ENCODE assay signal across 26 mouse cellular contexts in the genomic region with DNA sequence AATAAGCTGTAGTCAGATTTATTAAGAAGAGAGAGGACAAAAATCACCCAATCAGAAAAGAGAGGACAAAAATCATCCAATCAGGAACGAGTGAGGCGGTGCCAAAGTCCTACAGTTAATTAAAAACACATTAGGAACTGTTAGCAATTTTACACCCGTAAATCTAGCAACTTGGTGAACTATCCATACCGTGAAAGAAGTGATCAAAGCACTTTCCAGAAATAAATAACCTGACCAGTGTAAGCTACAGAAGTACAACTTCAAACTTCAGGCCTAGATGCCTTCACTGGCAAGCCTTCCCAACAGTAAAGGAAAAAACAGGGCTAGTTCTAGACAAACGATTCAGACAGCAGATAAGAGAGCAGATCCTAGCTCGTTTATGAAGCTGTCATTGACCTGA.
DNase-seq lines count a peak whose midpoint lies in the region; ATAC-seq and TF ChIP-seq lines count a peak whose summit lies in the region.
"Had no signal": no experiment of that assay in that cellular context is flagged by ENCODE, and none has a peak within 500 bp of the region (broad histone marks: within the 10 kb centered on the region; RNA-seq: fewer than 3 reads in every experiment).

No protein-coding gene starts in this region.

- no peak overlapping the region for H3K4me2 ChIP-seq in midbrain, embryonic 11.5 days
- H3K4me2 ChIP-seq in midbrain, embryonic 13.5 days (replicated peaks) = no peak overlapping the region
- H3K4me2 ChIP-seq in stomach, postnatal 0 days (replicated peaks; ENCODE audit: low read depth) = no peak overlapping the region
- H3K4me2 ChIP-seq: forebrain, embryonic 13.5 days; heart, embryonic 13.5 days; hindbrain, embryonic 14.5 days had no signal

- H3K9ac ChIP-seq in midbrain, embryonic 11.5 days (ENCODE audit: low read length) = no peak overlapping the region
- H3K9ac ChIP-seq in midbrain, embryonic 13.5 days (replicated peaks) = no peak overlapping the region
- no peak overlapping the region for H3K9ac ChIP-seq in stomach, postnatal 0 days (ENCODE audit: low read length)
- H3K9ac ChIP-seq: forebrain, embryonic 13.5 days; heart, embryonic 13.5 days; hindbrain, embryonic 14.5 days had no signal

- TF ChIP-seq CTCF in stomach, postnatal 0 days (IDR thresholded peaks at IDR 0.05; ENCODE audit: low read depth) = no peak

- peak; percentile 3 for DNase-seq in kidney, adult 9 months
- no peak for DNase-seq in kidney, adult 18-20 months
- peak; percentile 59 for DNase-seq in midbrain, embryonic 11.5 days (ENCODE audit: low spot score, missing footprints)
- DNase-seq in hindlimb bud, embryonic 11.5 days (ENCODE audit: extremely low spot score, low read depth, low spot score) = peak; percentile 18
- no peak for DNase-seq in stomach, postnatal 0 days (ENCODE audit: low spot score)
- DNase-seq: adrenal gland, adult 2 months; adrenal gland, postnatal 14 days; B cell, adult 2 months; cerebellum, adult 11 months; cerebellum, adult 2 months; cerebellum, adult 9-11 months; cerebellum, postnatal 25 days; gastrocnemius, postnatal 10 days; gastrocnemius, postnatal 36 days; heart, adult 2 months; heart, postnatal 14 days; heart, postnatal 4 days had no signal

- H3K36me3 ChIP-seq in midbrain, embryonic 11.5 days (ENCODE audit: control insufficient read depth, insufficient read depth, low read length) = no peaks in the 10 kb centered on the region
- H3K36me3 ChIP-seq in midbrain, embryonic 13.5 days = 0 out of 2 replicates have a peak, but pooled peaks cover 2% of the 10 kb centered on the region
- H3K36me3 ChIP-seq in stomach, postnatal 0 days (ENCODE audit: control insufficient read depth, insufficient read depth, low read length) = no peaks in the 10 kb centered on the region
- H3K36me3 ChIP-seq: forebrain, embryonic 10.5 days had no signal

- no peaks in the 10 kb centered on the region for H3K4me1 ChIP-seq in midbrain, embryonic 11.5 days (ENCODE audit: control insufficient read depth, insufficient read depth, low read length)
- H3K4me1 ChIP-seq in midbrain, embryonic 13.5 days (replicated peaks) = no peaks in the 10 kb centered on the region
- H3K4me1 ChIP-seq in stomach, postnatal 0 days (replicated peaks; ENCODE audit: control insufficient read depth, insufficient read depth) = no peaks in the 10 kb centered on the region
- H3K4me1 ChIP-seq: forebrain, embryonic 13.5 days; heart, embryonic 10.5 days; heart, embryonic 13.5 days had no signal

- H3K27me3 ChIP-seq in midbrain, embryonic 11.5 days (ENCODE audit: control insufficient read depth, insufficient read depth, low read length) = no peaks in the 10 kb centered on the region
- H3K27me3 ChIP-seq in midbrain, embryonic 13.5 days = no peaks in the 10 kb centered on the region
- no peaks in the 10 kb centered on the region for H3K27me3 ChIP-seq in stomach, postnatal 0 days (ENCODE audit: control insufficient read depth, insufficient read depth, low read length)
- H3K27me3 ChIP-seq: CH12.LX; forebrain, embryonic 13.5 days; heart, embryonic 13.5 days had no signal

- H3K4me3 ChIP-seq in midbrain, embryonic 11.5 days (ENCODE audit: low read depth, low read length) = no peak overlapping the region
- no peak overlapping the region for H3K4me3 ChIP-seq in midbrain, embryonic 13.5 days (replicated peaks)
- H3K4me3 ChIP-seq in stomach, postnatal 0 days (ENCODE audit: low read depth, low read length) = no peak overlapping the region
- H3K4me3 ChIP-seq: forebrain, embryonic 10.5 days; forebrain, embryonic 13.5 days; heart, adult 2 months; heart, embryonic 10.5 days; heart, embryonic 13.5 days had no signal

- WGBS in midbrain, embryonic 11.5 days = 81% methylated on average over 6 of the region's 6 CpGs
- 89% methylated on average over 6 of the region's 6 CpGs for WGBS in midbrain, embryonic 13.5 days
- 68% methylated on average over 6 of the region's 6 CpGs for WGBS in stomach, postnatal 0 days

- no peaks in the 10 kb centered on the region; the same call in 1 of the 2 replicates for H3K9me3 ChIP-seq in midbrain, embryonic 11.5 days (ENCODE audit: control insufficient read depth, low read length)
- H3K9me3 ChIP-seq in midbrain, embryonic 13.5 days = peaks cover 8% of the 10 kb centered on the region; the same call in 1 of the 2 replicates
- no peaks in the 10 kb centered on the region for H3K9me3 ChIP-seq in stomach, postnatal 0 days (ENCODE audit: control insufficient read depth, low read length)

- ATAC-seq in midbrain, embryonic 11.5 days (ENCODE audit: low FRiP score) = no peak
- ATAC-seq in midbrain, embryonic 13.5 days = no peak
- ATAC-seq in stomach, postnatal 0 days (ENCODE audit: low FRiP score, low TSS enrichment) = no peak
- ATAC-seq: forebrain, embryonic 13.5 days; forebrain, embryonic 16.5 days; hindbrain, postnatal 0 days had no signal

- H3K27ac ChIP-seq in midbrain, embryonic 11.5 days (ENCODE audit: low read depth, low read length) = no peak overlapping the region
- H3K27ac ChIP-seq in midbrain, embryonic 13.5 days = no peak overlapping the region
- H3K27ac ChIP-seq in stomach, postnatal 0 days (replicated peaks) = no peak overlapping the region
- H3K27ac ChIP-seq: forebrain, embryonic 10.5 days; forebrain, embryonic 13.5 days; heart, adult 2 months; heart, embryonic 10.5 days; heart, embryonic 13.5 days; hindbrain, embryonic 14.5 days; hindbrain, postnatal 0 days had no signal

- no peak for TF ChIP-seq EP300 in stomach, postnatal 0 days (optimal IDR thresholded peaks at IDR 0.05)

Comparison
In these comparisons a context has a peak if more than half of its experiments do, and no peak if none do; other contexts are left out.
1. DNase-seq: peak in kidney, adult 9 months (single experiment), midbrain, embryonic 11.5 days (single experiment) and hindlimb bud, embryonic 11.5 days (single experiment); none in kidney, adult 18-20 months (single experiment) and stomach, postnatal 0 days (single experiment).